Mouse (Mus musculus): Measurements from ENCODE around the gene Try10.
"Not testable (repeated sequence)": the region's sequence is repeated elsewhere in the genome, so short reads cannot be mapped to it uniquely, and the experiment has no call there.

Try10 gene

DNA sequence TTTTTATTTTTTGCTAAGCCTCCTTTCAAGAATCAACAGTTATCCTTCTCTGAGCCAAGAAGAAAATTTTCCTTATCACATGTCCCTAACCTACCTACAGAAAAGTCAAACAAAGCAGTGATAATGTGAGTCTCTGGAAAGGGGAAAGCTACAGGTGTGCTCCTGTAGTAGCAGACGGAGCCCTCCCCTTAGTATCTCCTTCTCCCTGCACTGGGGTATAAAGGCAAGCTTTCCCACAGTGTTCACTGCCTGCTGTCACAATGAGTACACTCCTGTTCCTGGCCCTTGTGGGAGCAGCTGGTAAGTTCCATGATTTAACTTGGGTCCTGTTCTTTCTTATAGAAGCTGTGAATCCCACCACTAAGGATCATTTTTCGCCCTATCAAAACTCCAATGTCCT lies at the start of gene Try10:
Try10 (plus strand) TSS at position 174 of the 400 bp plus-strand sequence.
- no peak for DNase-seq (ENCODE audit: low spot score in 2 of 2)

DNA sequence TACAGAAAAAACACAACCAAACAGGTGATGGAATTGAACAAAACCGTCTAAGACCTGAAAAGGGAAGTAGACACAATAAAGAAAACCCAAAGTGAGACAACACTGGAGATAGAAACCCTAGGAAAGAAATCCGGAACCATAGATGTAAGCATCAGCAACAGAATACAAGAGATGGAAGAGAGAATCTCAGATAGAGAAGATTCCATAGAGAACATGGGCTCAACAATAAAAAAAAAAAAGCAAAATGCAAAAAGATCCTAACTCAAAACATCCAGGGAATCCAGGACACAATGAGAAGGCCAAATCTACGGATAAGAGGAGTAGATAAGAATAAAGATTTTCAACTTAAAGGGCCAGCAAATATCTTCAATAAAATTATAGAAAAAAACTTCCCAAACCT lies 37.2 kb upstream of the Try10 start, which contains the start of gene Try5:
Try5 (minus strand) TSS at position 101 of the 400 bp plus-strand sequence.
- not testable (repeated sequence) for DNase-seq (ENCODE audit: low spot score in 2 of 2)

DNA sequence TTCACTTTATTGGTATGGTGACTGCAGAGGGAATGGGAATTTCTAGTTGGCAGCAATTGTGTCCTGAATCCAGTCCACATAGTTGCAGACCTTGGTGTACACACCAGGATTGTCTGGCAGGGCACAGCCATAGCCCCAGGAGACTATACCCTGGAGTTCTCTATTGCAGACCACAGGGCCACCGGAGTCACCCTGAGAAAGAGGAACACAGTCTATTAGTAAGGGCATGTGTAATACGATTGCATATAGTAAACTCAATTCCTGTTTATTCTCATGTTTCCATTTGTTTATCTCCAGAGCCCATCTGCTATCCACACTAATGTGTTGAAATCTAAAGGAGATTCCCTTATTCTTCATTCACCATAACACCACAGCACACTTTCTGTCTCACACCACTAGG lies 19.9 kb downstream of the Try10 start:
- DNase-seq (ENCODE audit: low spot score in 2 of 2) = not testable (repeated sequence)

DNA sequence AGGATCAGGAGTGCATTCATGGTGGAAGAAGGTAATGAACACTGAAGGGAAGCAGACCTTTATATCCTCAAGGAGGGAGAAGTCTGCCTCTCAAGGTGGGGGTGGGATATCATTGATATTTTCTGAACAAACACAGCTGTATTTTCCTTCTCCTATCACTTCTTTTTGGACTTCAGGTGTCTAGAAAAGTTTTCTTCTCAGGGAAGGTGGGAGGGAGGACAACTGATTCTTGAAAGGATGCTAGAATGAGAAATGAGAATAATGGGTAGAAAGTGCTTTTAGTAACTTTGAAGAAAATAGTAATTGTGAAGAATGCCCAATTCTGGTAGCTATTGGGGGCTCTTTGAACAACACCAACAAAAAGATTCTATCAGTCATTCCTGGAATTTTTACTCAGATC lies 23.7 kb downstream of the Try10 start, which contains the start of gene Prss3:
Prss3 (minus strand) TSS at position 101 of the 400 bp plus-strand sequence.
- not testable (repeated sequence) for DNase-seq (ENCODE audit: low spot score in 2 of 2)

DNA sequence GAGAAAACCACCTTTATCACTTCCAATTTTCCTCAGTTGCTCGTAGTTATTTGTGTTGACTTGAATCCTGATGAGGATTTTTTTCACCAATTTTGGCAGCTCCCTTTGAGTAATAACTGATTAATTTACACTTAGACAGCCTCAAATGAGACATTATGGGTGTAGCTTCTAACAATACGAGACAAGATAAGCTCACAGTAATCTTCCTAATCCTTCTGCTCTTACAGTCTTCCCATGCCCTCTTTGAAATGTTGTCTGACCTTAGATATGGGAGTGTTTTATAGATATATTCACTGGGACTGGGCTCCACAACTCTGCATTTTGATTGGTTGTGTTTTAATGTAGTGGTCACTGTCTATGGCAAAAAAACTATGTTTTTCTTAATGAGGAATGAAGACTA lies 32.9 kb downstream of the Try10 start:
- DNase-seq (ENCODE audit: low spot score in 2 of 2) = no peak

DNA sequence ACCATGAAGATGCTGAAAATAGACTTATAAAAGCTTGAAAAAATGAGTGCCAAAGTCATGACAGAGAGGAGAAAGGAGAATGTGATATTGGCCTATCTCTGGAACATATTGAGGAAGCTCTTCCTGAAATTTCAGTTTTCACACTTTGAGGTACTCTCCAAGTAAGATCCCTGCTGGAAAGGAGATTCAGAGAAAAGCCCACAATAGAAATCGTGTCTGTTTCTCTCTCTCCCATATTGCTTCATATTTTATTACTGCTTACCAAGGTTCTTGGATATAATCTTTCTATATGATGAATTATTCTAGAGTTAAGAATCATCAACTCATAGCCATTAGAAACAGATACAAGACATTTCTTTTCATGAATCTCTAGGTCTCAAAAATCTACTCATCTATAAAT lies 37.7 kb downstream of the Try10 start:
- DNase-seq (ENCODE audit: low spot score in 2 of 2) = not testable (repeated sequence)

DNA sequence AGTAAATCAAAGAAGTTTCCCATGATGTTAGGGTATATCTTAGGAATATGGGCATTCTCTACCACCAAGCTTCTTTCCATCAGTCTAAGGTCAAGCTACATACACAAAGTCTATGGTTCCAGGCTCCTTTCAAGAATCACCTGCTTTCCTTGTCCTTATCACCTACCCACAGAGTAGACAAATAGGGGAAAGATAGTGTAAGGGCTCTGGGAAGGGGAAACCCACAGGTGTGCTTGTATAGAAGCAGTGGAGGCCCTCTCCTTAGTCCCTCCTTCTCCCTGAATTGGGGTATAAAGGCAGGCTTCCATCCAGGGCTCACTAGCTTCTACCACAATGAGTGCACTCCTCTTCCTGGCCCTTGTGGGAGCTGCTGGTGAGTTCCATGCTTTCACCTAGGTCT lies 38.2 kb downstream of the Try10 start, which contains the start of gene Gm5771:
Gm5771 (plus strand) TSS at position 301 of the 400 bp plus-strand sequence.
- not testable (repeated sequence) for DNase-seq (ENCODE audit: low spot score in 2 of 2)

Data from thymus, postnatal 10 days (tissue).